Mouse (Mus musculus): ENCODE results near the gene Olfr916.

GRCm38 (mm10) chr9:38632406-38632805 lies 27.3 kb downstream of the Olfr916 start:
- TF ChIP-seq GATA1 (IDR thresholded peaks at IDR 0.05; ENCODE audit: low read length) (no peak), TAL1 (IDR thresholded peaks at IDR 0.05; ENCODE audit: low read length) (no peak)
